Mouse (Mus musculus) forebrain, postnatal 0 days (tissue): ENCODE data around the gene Becn1. TPM values are rescaled to one million over a fixed set of nuclear protein-coding genes. Genes with fewer than 3 reads are reported as not detected.

Source experiments
- ATAC-seq: fragments of 200-750 bp; cut with Nextera tagmentation; 2 replicates; pipeline ENCODE4 v1.8.0; 2017; ENCODE audit warnings: mild to moderate bottlenecking, moderate library complexity
- DNase-seq: peaks from one replicate; pipeline ENCODE4 v3.0.0-alpha.2; 2015
- H3K27ac ChIP-seq: fragments of 300-500 bp; sonication (generic); 2 replicates; pipeline ENCODE4 v1.5.1; 2014; ENCODE audit warnings: low read depth, mild to moderate bottlenecking, antibody characterized with exemption, low read length, moderate library complexity, mixed read lengths
- H3K27me3 ChIP-seq: fragments of 300-500 bp; sonication (generic); 2 replicates; pipeline ENCODE4 v1.6.1; 2014; ENCODE audit warnings: mild to moderate bottlenecking, low read length, mixed read lengths; ENCODE audit not compliant: insufficient read depth
- H3K36me3 ChIP-seq: fragments of 300-500 bp; sonication (generic); 2 replicates; pipeline ENCODE4 v1.6.1; 2014; ENCODE audit warnings: mild to moderate bottlenecking, moderate library complexity; ENCODE audit not compliant: insufficient read depth
- H3K4me1 ChIP-seq: fragments of 300-500 bp; sonication (generic); 2 replicates; pipeline ENCODE4 v1.6.1; 2014; ENCODE audit warnings: antibody characterized with exemption; ENCODE audit not compliant: insufficient read depth
- H3K4me2 ChIP-seq: fragments of 300-500 bp; sonication (generic); 2 replicates; pipeline ENCODE4 v1.6.1; 2014; ENCODE audit warnings: low read depth, mild to moderate bottlenecking, moderate library complexity
- H3K4me3 ChIP-seq: fragments of 300-500 bp; sonication (generic); 2 replicates; pipeline ENCODE4 v1.5.1; 2014; ENCODE audit warnings: low read depth, low read length, mixed read lengths
- H3K9ac ChIP-seq: fragments of 300-500 bp; sonication (generic); 2 replicates; pipeline ENCODE4 v1.6.1; 2014; ENCODE audit warnings: mild to moderate bottlenecking
- H3K9me3 ChIP-seq: fragments of 300-500 bp; sonication (generic); 2 replicates; pipeline ENCODE4 v1.6.1; 2016; ENCODE audit warnings: low read length
- CTCF ChIP-seq: sonication (generic); IDR thresholded peaks from 2 replicates; pipeline ENCODE4 v1.5.1; 2016; ENCODE audit warnings: antibody characterized with exemption, control low read depth, low read depth
- WGBS: fragments of 180-500 bp; shearing (Covaris S2); extraction: QIAGEN DNeasy Blood & Tissue Kit; methylation state at CpG from one replicate; pipeline ENCODE4 v1.1.7; 2014; 5-methylcytosine and 5-hydroxymethylcytosine counted together
- polyA plus RNA-seq: library from polyadenylated mRNA; unstranded; fragments of >200 nt; fragmentation: Nextera tagmentation; extraction: Ambion mirVana; gene quantifications from 2 replicates; pipeline ENCODE4 v1.2.1, GENCODE M21; 2015
- total RNA-seq: library from RNA; depleted of rRNA; stranded (reverse); fragments of >200 nt; gene quantifications from 2 replicates; pipeline ENCODE4 v1.2.3, GENCODE M21; 2014

The Becn1 gene
- total and polyA plus RNA-seq, 2 experiments from 2014 or later: 107 to 145 TPM

- H3K4me3 ChIP-seq: peak overlapping the region; percentile 90
- WGBS: 72% methylated on average over 7 of the region's 7 CpGs
- DNase-seq: no peak
- 0 out of 2 replicates have a peak, but pooled peaks cover 13% of the 10 kb centered on the region for H3K4me1 ChIP-seq
- peaks cover 11% of the 10 kb centered on the region for H3K36me3 ChIP-seq
- H3K27ac ChIP-seq: no peak overlapping the region
- H3K9me3 ChIP-seq: no peaks in the 10 kb centered on the region
- 0 out of 2 replicates have a peak, but pooled peaks have one; percentile 15 for TF ChIP-seq CTCF
- no peak overlapping the region; the same call in 1 of the 2 replicates for H3K9ac ChIP-seq
- no peaks in the 10 kb centered on the region for H3K27me3 ChIP-seq
- ATAC-seq: no peak
- peak overlapping the region; percentile 96 for H3K4me2 ChIP-seq
These were observed 1.2 kb downstream of the Becn1 start for GRCm38 (mm10) chr11:101300881-101301280.

- H3K27me3 ChIP-seq: no peaks in the 10 kb centered on the region
- H3K4me3 ChIP-seq: no peak overlapping the region
- H3K27ac ChIP-seq: no peak overlapping the region
- H3K4me1 ChIP-seq: no peaks in the 10 kb centered on the region
- TF ChIP-seq CTCF: no peak
- peaks cover 56% of the 10 kb centered on the region for H3K36me3 ChIP-seq
- H3K9ac ChIP-seq: no peak overlapping the region
- no peaks in the 10 kb centered on the region for H3K9me3 ChIP-seq
- no peak for DNase-seq
- no peak for ATAC-seq
- H3K4me2 ChIP-seq: no peak overlapping the region
- WGBS: 92% methylated on average over 8 of the region's 8 CpGs
These were observed 6.9 kb downstream of the Becn1 start for GRCm38 (mm10) chr11:101295191-101295590.

GRCm38 (mm10) chr11:101291231-101291630 is 10.9 kb downstream of the Becn1 start:
- peaks cover 57% of the 10 kb centered on the region for H3K36me3 ChIP-seq
- no peak for DNase-seq
- no peak for ATAC-seq
- H3K9me3 ChIP-seq: no peaks in the 10 kb centered on the region
- no peak overlapping the region for H3K27ac ChIP-seq
- no peaks in the 10 kb centered on the region for H3K4me1 ChIP-seq
- no peaks in the 10 kb centered on the region for H3K27me3 ChIP-seq
- H3K4me3 ChIP-seq: no peak overlapping the region
- no peak overlapping the region for H3K9ac ChIP-seq
- H3K4me2 ChIP-seq: no peak overlapping the region
- 92% methylated on average over 8 of the region's 8 CpGs for WGBS
- TF ChIP-seq CTCF: no peak

DNA sequence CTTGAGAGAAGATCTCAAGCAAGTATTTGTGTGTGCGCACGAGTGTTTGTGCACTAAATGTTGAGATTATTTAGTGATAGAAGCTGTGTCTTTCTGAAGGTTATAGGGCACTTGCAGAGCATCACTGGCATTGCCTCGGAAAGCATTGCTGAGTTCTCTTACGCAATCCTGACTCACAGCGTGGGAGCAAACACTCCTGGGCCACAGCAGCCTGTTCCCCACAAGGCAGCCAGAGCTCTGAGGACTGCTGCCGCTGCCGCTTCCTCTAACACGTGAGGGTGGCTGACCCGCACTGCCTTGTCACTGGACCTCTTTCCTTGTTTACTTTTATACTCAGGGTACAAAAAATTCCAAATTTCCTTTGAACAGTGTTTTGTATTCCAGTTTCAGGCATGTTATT is 14.8 kb downstream of the Becn1 start:
- Histone ChIP-seq H3K36me3 (peaks cover 29% of the 10 kb centered on the region), H3K4me2 (no peak overlapping the region), H3K27me3 (no peaks in the 10 kb centered on the region), H3K27ac (no peak overlapping the region), H3K4me3 (no peak overlapping the region), H3K9ac (no peak overlapping the region), H3K4me1 (no peaks in the 10 kb centered on the region), H3K9me3 (no peaks in the 10 kb centered on the region)
- TF ChIP-seq CTCF: no peak
- no peak for ATAC-seq
- no peak for DNase-seq
- 87% methylated on average over 9 of the region's 9 CpGs for WGBS

DNA sequence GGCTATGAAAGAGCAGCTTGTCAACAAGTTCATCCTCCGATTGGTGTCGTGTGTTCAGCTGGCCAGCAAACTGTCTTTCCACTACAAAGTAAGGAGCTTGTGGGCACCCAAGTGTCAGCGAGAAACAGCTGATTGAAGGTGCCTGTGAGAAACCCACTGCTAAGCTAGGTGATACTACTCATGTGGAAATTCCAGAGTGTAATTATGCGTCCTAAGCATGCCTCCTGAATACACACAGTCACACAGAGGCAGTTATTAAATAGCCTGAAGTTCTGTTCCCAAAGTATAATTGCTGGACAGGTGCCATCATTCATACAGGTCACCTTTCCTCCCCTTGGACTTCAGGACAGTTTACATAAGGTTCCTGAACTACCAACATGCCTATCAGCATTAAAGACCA is 18.3 kb downstream of the Becn1 start:
- H3K4me1 ChIP-seq: no peaks in the 10 kb centered on the region
- ATAC-seq (no peak), DNase-seq (no peak)
- no peak for TF ChIP-seq CTCF
- no peak overlapping the region for H3K4me3 ChIP-seq
- H3K4me2 ChIP-seq: no peak overlapping the region
- 71% methylated on average over 4 of the region's 4 CpGs for WGBS
- H3K27ac ChIP-seq: no peak overlapping the region
- no peak overlapping the region for H3K9ac ChIP-seq
- no peaks in the 10 kb centered on the region for H3K9me3 ChIP-seq
- H3K27me3 ChIP-seq: no peaks in the 10 kb centered on the region
- H3K36me3 ChIP-seq: peaks cover 4% of the 10 kb centered on the region; the same call in 1 of the 2 replicates

DNA sequence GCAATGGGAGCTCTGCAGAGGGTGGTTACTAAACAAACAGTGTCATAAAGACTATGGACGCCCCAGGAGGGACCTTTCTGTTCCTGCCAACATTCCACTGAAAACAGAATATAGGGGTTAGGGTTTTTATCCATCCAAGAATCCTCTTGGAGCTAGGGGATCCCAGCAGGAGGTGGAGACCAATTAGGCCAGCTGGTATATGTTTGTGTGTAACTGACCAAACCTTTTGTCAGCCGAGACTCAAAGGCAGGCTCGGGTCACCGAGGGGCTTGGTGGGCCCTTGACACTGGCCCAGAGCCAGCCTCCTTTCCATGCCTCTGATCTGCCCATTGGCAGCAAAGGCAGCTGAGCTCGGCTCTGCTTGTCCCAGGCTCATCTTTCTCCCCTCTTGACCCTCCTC is 19.2 kb downstream of the Becn1 start:
- no peak for DNase-seq
- no peak overlapping the region; the same call in 1 of the 2 replicates for H3K27ac ChIP-seq
- peaks cover 4% of the 10 kb centered on the region for H3K4me1 ChIP-seq
- 15% methylated on average over 5 of the region's 5 CpGs for WGBS
- ATAC-seq: no peak
- no peak overlapping the region for H3K4me3 ChIP-seq
- no peaks in the 10 kb centered on the region for H3K36me3 ChIP-seq
- TF ChIP-seq CTCF: no peak
- no peaks in the 10 kb centered on the region for H3K9me3 ChIP-seq
- no peak overlapping the region for H3K4me2 ChIP-seq
- H3K9ac ChIP-seq: no peak overlapping the region
- no peaks in the 10 kb centered on the region for H3K27me3 ChIP-seq

DNA sequence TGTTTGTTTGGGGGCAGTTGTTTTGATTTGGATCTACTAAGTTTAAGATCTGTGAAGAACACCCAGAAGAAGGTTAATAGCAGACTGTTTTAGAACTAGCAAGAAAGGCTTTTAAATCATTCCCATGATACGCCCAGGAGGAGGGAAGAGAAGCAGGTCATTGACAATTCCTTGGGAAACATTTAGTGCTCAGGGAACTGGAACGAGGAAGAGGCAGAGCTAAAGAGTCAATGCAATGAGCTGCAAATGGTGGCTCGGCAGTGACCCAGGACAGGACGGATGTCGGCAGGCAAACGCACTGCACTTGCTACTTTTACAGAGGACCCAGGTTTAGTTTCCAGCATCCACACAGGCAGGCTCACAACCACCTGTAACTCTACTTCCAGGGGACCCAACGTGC is 21.2 kb downstream of the Becn1 start:
- 49% methylated on average over 7 of the region's 7 CpGs for WGBS
- H3K27ac ChIP-seq: no peak overlapping the region
- ATAC-seq (no peak), DNase-seq (no peak)
- no peak overlapping the region for H3K4me2 ChIP-seq
- no peak overlapping the region for H3K4me3 ChIP-seq
- no peak overlapping the region for H3K9ac ChIP-seq
- no peaks in the 10 kb centered on the region for H3K36me3 ChIP-seq
- no peaks in the 10 kb centered on the region for H3K27me3 ChIP-seq
- H3K9me3 ChIP-seq: no peaks in the 10 kb centered on the region
- peaks cover 12% of the 10 kb centered on the region for H3K4me1 ChIP-seq
- no peak for TF ChIP-seq CTCF

- peak; percentile 5; the same call in 1 of the 2 replicates for ATAC-seq
- no peaks in the 10 kb centered on the region for H3K27me3 ChIP-seq
- no peaks in the 10 kb centered on the region for H3K36me3 ChIP-seq
- H3K9ac ChIP-seq: no peak overlapping the region
- H3K4me3 ChIP-seq: peak overlapping the region; percentile 58
- TF ChIP-seq CTCF: no peak
- H3K27ac ChIP-seq: no peak overlapping the region
- peak overlapping the region; percentile 80 for H3K4me2 ChIP-seq
- no peak for DNase-seq
- no peaks in the 10 kb centered on the region for H3K9me3 ChIP-seq
- 63% methylated on average over 14 of the region's 14 CpGs for whole genome bisulfite sequencing
- peaks cover 12% of the 10 kb centered on the region for H3K4me1 ChIP-seq
These were observed 22.9 kb downstream of the Becn1 start for GRCm38 (mm10) chr11:101279193-101279569.
